Mouse (Mus musculus) forebrain, embryonic 11.5 days (tissue): ENCODE data around the gene Gng2. TPM values are rescaled to one million over a fixed set of nuclear protein-coding genes. Genes with fewer than 3 reads are reported as not detected.

ENCODE experiments used
- ATAC-seq: fragments of 200-750 bp; cut with Nextera tagmentation; replicated peaks from 2 replicates; pipeline ENCODE4 v1.8.0; 2017; ENCODE audit warnings: moderate TSS enrichment; ENCODE audit not compliant: low FRiP score
- DNase-seq: peaks from one replicate; pipeline ENCODE4 v3.0.0-alpha.2; 2017; ENCODE audit warnings: low spot score
- H3K27ac ChIP-seq: fragments of 300-500 bp; sonication (generic); 2 replicates; pipeline ENCODE4 v1.5.1; 2014; ENCODE audit warnings: low read depth, low read length
- H3K27me3 ChIP-seq: fragments of 300-500 bp; sonication (generic); 2 replicates; pipeline ENCODE4 v1.6.1; 2014; ENCODE audit warnings: mild to moderate bottlenecking, low read length, mixed read lengths; ENCODE audit not compliant: control insufficient read depth, insufficient read depth
- H3K36me3 ChIP-seq: fragments of 300-500 bp; sonication (generic); 2 replicates; pipeline ENCODE4 v1.6.1; 2014; ENCODE audit warnings: mild to moderate bottlenecking, low read length, moderate library complexity, mixed read lengths; ENCODE audit not compliant: control insufficient read depth, insufficient read depth
- H3K4me1 ChIP-seq: fragments of 300-500 bp; sonication (generic); replicated peaks from 2 replicates; pipeline ENCODE4 v1.6.1; 2014; ENCODE audit warnings: low read length, mixed read lengths; ENCODE audit not compliant: control insufficient read depth, insufficient read depth
- H3K4me2 ChIP-seq: fragments of 300-500 bp; sonication (generic); 2 replicates; pipeline ENCODE4 v1.6.1; 2014; ENCODE audit warnings: low read depth, mild to moderate bottlenecking, low read length, moderate library complexity, mixed read lengths; ENCODE audit not compliant: severe bottlenecking
- H3K4me3 ChIP-seq: fragments of 300-500 bp; sonication (generic); 2 replicates; pipeline ENCODE4 v1.5.1; 2014; ENCODE audit warnings: low read depth, low read length
- H3K9ac ChIP-seq: fragments of 300-500 bp; sonication (generic); 2 replicates; pipeline ENCODE4 v1.6.1; 2014; ENCODE audit warnings: low read length
- H3K9me3 ChIP-seq: fragments of 300-500 bp; sonication (generic); 2 replicates; pipeline ENCODE4 v1.6.1; 2016; ENCODE audit warnings: low read length, mixed read lengths; ENCODE audit not compliant: control insufficient read depth
- WGBS: fragments of 180-500 bp; shearing (Covaris S2); extraction: QIAGEN DNeasy Blood & Tissue Kit; methylation state at CpG from one replicate; pipeline ENCODE4 v1.1.7; 2014; 5-methylcytosine and 5-hydroxymethylcytosine counted together
- polyA plus RNA-seq: library from polyadenylated mRNA; unstranded; fragments of >200 nt; fragmentation: Nextera tagmentation; extraction: Ambion mirVana; gene quantifications from 2 replicates; pipeline ENCODE4 v1.2.1, GENCODE M21; 2014

Gene Gng2
- polyA plus RNA-seq, 1 experiment from 2014 or later: 142 TPM

- Histone ChIP-seq H3K9me3 (no peaks in the 10 kb centered on the region; the same call in 1 of the 2 replicates), H3K36me3 (peaks cover 2% of the 10 kb centered on the region; the same call in 1 of the 2 replicates), H3K9ac (no peak overlapping the region), H3K4me1 (peaks cover 10% of the 10 kb centered on the region; the same call in 1 of the 2 replicates), H3K4me3 (no peak overlapping the region), H3K27ac (no peak overlapping the region), H3K27me3 (no peaks in the 10 kb centered on the region), H3K4me2 (no peak overlapping the region)
- DNase-seq (peak; percentile 37), ATAC-seq (0 out of 2 replicates have a peak, but pooled peaks have one; percentile 36)
- WGBS: 62% methylated on average over 15 of the region's 15 CpGs
Measured at GRCm38 (mm10) chr14:19961924-19962915, 15.2 kb downstream of the Gng2 start.

- Histone ChIP-seq H3K4me1 (peaks cover 10% of the 10 kb centered on the region; the same call in 1 of the 2 replicates), H3K27ac (no peak overlapping the region), H3K27me3 (no peaks in the 10 kb centered on the region), H3K4me3 (no peak overlapping the region), H3K9ac (no peak overlapping the region), H3K9me3 (no peaks in the 10 kb centered on the region), H3K4me2 (no peak overlapping the region), H3K36me3 (peaks cover 2% of the 10 kb centered on the region; the same call in 1 of the 2 replicates)
- 63% methylated on average over 9 of the region's 9 CpGs for WGBS
- no peak for ATAC-seq
- peak; percentile 26 for DNase-seq
Measured at GRCm38 (mm10) chr14:19959860-19960259, 17.6 kb downstream of the Gng2 start.

GRCm38 (mm10) chr14:19955077-19955476 lies 22.4 kb downstream of the Gng2 start:
- Histone ChIP-seq H3K4me1 (no peaks in the 10 kb centered on the region), H3K4me2 (no peak overlapping the region), H3K4me3 (no peak overlapping the region), H3K9me3 (no peaks in the 10 kb centered on the region), H3K36me3 (peaks cover 2% of the 10 kb centered on the region; the same call in 1 of the 2 replicates), H3K9ac (no peak overlapping the region), H3K27me3 (no peaks in the 10 kb centered on the region), H3K27ac (no peak overlapping the region)
- WGBS: 89% methylated on average over 7 of the region's 7 CpGs
- ATAC-seq (no peak), DNase-seq (peak; percentile 30)

GRCm38 (mm10) chr14:19950812-19951211 lies 26.6 kb downstream of the Gng2 start:
- no peak overlapping the region for H3K9ac ChIP-seq
- H3K27me3 ChIP-seq: no peaks in the 10 kb centered on the region
- H3K4me2 ChIP-seq: no peak overlapping the region
- no peaks in the 10 kb centered on the region for H3K36me3 ChIP-seq
- H3K9me3 ChIP-seq: no peaks in the 10 kb centered on the region
- peaks cover 2% of the 10 kb centered on the region; the same call in 1 of the 2 replicates for H3K4me1 ChIP-seq
- DNase-seq: no peak
- H3K27ac ChIP-seq: no peak overlapping the region
- no peak for ATAC-seq
- H3K4me3 ChIP-seq: no peak overlapping the region
- WGBS: 87% methylated on average over 4 of the region's 4 CpGs

GRCm38 (mm10) chr14:19949475-19949874 lies 28.0 kb downstream of the Gng2 start:
- 88% methylated on average over 2 of the region's 2 CpGs for WGBS
- Histone ChIP-seq H3K4me1 (peaks cover 2% of the 10 kb centered on the region; the same call in 1 of the 2 replicates), H3K9ac (no peak overlapping the region), H3K9me3 (no peaks in the 10 kb centered on the region), H3K27ac (no peak overlapping the region), H3K27me3 (no peaks in the 10 kb centered on the region), H3K4me2 (no peak overlapping the region), H3K36me3 (no peaks in the 10 kb centered on the region), H3K4me3 (no peak overlapping the region)
- ATAC-seq (no peak), DNase-seq (no peak)

- Histone ChIP-seq H3K27ac (no peak overlapping the region), H3K4me3 (no peak overlapping the region), H3K9ac (no peak overlapping the region), H3K27me3 (no peaks in the 10 kb centered on the region), H3K36me3 (no peaks in the 10 kb centered on the region), H3K9me3 (no peaks in the 10 kb centered on the region), H3K4me1 (peaks cover 11% of the 10 kb centered on the region; the same call in 1 of the 2 replicates), H3K4me2 (no peak overlapping the region)
- no peak for DNase-seq
- WGBS: 71% methylated on average over 7 of the region's 7 CpGs
- ATAC-seq: no peak
Measured at GRCm38 (mm10) chr14:19946221-19946620, 31.2 kb downstream of the Gng2 start.

GRCm38 (mm10) chr14:19942732-19943131 lies 34.7 kb downstream of the Gng2 start:
- H3K4me1 ChIP-seq: peaks cover 9% of the 10 kb centered on the region; the same call in 1 of the 2 replicates
- WGBS: 15% methylated on average over 3 of the region's 3 CpGs
- DNase-seq (peak; percentile 52), ATAC-seq (peak; percentile 59; the same call in 1 of the 2 replicates)
- no peak overlapping the region for H3K9ac ChIP-seq
- H3K9me3 ChIP-seq: no peaks in the 10 kb centered on the region
- H3K27me3 ChIP-seq: no peaks in the 10 kb centered on the region
- no peak overlapping the region for H3K4me2 ChIP-seq
- H3K27ac ChIP-seq: peak overlapping the region; percentile 68
- H3K36me3 ChIP-seq: no peaks in the 10 kb centered on the region; the same call in 1 of the 2 replicates
- no peak overlapping the region for H3K4me3 ChIP-seq

GRCm38 (mm10) chr14:19942329-19942728 lies 35.1 kb downstream of the Gng2 start:
- no peak overlapping the region for H3K4me3 ChIP-seq
- 26% methylated on average over 4 of the region's 4 CpGs for WGBS
- H3K36me3 ChIP-seq: no peaks in the 10 kb centered on the region; the same call in 1 of the 2 replicates
- H3K9me3 ChIP-seq: no peaks in the 10 kb centered on the region
- H3K27ac ChIP-seq: peak overlapping the region; percentile 68
- peak overlapping the region; percentile 23; the same call in 1 of the 2 replicates for H3K9ac ChIP-seq
- peaks cover 9% of the 10 kb centered on the region; the same call in 1 of the 2 replicates for H3K4me1 ChIP-seq
- ATAC-seq (peak; percentile 52), DNase-seq (peak; percentile 56)
- H3K4me2 ChIP-seq: no peak overlapping the region
- H3K27me3 ChIP-seq: no peaks in the 10 kb centered on the region
